Mouse (Mus musculus) layer of hippocampus, adult 9-11 months (tissue): Measurements from ENCODE around the gene S1pr2.
A peak's percentile ranks its signal among the peaks of the same experiment; 100 is the strongest.
"Not testable (repeated sequence)": the region's sequence is repeated elsewhere in the genome, so short reads cannot be mapped to it uniquely, and the experiment has no call there.

Source experiments
- DNase-seq: peaks from one replicate; pipeline ENCODE4 v3.0.0; 2022

The S1pr2 gene

DNA sequence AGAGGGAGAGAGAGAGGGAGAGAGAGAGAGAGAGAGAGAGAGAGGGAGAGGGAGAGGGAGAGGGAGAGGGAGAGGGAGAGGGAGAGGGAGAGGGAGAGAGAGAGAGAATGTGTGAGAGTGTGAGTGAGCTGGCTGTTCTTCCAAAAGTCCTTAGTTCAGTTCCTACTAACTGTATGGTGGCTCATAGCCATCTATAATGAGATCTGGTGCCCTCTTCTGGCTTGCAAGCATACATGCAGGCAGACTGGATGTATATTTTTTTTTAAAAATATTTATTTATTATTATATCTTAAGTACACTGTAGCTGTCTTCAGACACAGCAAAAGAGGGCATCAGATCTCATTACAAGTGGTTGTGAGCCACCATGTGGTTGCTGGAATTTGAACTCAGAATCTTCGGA is 21.8 kb upstream of the S1pr2 start:
- not testable (repeated sequence) for DNase-seq

DNA sequence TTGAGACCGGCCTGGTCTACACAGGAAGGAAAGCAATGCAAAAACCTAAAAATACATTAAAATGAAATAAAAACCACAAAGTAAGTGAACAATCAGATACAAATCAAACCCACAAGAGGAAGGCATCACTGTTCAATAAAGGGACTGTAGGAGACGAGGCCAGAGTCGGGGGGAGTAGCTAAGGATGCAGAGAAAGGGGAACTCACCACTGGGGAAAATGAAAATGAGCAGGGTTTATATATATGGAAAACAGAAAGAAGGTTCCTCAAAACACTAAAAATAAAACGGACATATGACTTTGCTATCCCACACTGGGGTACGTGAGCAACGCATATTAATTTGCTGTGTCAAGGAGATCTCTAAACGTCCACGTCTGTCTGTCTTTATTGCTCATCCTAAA is 20.5 kb upstream of the S1pr2 start:
- no peak for DNase-seq

DNA sequence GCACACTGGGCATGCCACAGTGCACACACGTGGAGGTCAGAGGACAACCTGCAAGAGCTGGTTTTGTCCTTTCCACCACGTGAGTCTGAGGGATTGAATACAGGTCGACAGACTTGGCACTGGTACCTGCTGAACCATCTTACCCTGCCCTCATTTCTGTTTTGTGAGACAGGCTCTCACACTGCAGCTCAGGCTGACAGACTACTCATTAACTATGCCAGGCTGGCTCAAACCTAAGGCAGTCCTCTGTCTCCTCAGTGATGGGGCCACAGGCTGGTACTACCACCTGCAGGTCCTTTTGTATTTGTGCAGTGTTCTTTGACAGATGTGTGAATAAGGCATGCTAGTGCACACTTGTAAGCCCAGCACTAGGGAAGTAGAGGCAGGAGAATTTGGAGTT is 18.5 kb upstream of the S1pr2 start:
- DNase-seq, result no peak

DNA sequence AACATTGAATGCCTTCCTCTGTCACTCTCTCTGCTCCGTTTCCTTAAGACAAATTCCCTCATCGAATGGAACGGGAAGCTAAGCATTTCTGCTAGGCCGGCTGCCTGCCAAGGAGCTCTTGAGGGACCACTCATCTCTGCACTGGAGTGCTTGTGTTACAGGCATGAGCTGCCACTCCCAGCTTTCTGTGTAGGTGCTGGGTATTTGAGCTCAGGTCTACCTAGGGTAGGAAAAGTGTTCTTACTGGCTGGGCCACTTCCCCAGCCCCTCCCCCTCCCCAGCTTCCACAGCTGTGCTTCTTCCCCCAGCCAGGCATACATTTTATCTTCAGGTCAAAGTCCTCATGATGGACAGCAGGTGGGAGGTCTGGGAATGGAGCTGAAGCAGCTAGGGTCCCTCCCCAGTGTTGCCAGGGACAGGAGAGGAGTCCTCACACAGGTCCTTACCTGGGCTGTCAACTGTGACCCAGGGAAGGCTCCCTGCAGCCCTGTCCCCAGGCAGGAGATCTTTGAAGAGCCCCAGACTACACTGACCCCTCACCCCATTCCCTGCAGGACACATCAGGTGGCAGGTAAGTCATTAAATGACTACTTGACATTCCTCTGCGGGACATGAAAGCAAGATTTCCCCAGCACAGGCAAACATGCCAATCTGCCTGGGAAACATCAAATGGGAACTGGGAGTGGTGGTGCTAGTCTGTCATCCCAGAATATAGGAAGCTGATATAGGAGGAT is 16.8 kb upstream of the S1pr2 start:
- no peak for DNase-seq

DNA sequence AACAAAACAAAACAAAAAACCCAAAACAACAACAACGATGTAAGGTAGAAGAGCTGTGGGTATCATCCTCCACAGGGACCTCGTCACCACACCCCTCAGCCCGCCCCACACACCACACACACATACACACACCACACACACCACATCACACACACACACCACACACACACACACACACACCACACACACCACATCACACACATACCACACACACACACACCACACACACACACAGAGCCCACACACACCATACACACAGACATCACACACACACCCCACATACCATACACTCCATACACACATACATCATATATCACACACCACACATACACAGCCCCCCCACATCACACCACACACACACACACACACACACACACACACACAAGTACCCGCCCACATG is 15.0 kb upstream of the S1pr2 start:
- DNase-seq, result no peak

DNA sequence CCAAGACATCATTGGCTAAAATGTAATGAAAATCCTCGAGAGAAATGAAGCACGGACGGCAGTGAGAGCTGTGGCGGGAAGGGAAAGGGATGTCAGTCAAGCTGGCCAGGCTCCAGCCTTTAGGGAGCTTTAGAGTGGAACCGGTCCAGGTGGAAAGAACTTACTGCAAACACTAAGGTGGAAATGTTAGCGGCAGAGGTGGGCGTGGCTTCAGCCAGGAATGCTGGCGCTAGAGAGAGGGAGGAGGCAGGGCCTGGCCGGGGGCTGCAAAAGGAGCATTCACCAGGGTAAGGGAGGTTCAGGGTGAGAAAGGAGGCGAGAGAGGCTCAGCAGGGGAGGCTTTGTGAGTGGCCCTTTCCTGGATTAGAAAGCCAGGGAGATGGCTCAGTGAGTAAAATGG is 14.3 kb upstream of the S1pr2 start:
- DNase-seq, result no peak

DNA sequence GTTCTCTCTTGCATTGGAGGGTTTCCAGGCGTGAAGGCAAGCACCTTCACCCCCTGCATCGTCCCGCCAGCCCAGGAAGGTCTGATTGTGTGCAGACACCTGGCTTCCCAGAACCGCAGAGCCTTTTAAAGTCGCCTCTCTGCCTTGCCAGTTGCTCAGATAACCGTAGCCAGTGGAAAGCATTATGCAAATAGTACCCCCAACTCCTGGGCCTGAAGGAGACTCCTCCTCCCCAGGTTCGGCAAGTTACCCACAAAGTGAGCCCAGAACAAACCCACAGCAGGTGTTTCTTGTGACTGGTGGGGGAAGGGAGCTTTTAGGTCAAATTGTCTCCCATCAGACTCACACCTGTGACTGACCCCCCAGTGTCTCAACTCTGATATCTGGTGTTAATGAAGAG is 11.4 kb upstream of the S1pr2 start:
- no peak for DNase-seq

DNA sequence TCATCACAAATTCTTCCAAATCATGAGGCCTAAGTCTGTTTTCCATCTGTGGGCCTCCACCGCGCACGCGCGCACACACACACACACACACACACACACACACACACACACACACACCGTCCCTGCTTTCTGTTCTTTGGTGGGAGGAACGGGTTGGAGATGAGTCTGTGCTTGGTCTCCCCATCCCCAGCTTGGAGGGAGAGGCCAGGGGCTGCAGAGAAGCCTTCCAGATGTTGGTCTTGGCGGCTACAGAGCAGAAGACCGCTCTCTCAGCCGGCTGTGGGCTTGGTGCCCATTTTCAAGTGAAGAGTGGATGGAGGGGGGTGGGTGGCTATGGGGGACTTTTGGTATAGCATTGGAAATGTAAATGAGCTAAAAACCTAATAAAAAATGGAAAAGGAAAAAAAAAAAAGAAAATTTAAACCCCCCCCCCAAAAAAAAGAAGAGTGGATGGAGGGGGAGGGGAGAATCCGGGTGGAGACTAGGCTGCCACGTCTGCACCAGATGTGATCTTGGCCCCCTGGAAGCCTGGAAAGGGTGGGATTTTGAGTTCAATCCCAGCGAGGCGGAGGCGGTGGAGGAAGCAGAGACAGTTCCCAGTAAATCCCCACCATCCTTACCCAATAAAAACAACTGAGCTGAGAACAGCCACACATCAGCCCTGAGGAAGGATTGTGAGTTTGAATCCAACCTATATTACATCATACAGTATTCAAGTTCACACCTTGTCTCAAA is 10.5 kb upstream of the S1pr2 start:
- no peak for DNase-seq

DNA sequence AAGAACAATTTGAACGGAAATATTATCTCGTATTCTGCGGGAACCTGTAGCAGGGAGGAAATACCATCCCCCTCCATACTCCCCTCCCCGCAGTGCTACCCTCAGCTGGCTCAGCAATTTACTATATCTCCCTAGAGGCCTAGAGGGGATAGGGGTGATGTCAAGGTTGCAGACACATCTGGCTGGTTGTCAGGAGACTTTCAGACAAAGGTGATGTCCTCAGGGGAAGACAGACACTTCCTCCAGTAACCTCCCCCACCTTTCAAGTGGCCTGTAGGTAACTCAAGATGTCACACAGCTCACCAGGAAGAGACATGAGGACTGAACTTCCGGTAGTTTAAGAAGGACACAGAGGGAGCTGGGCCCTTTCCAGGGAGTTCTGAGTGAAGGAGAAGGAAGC is 6.6 kb upstream of the S1pr2 start:
- DNase-seq, result no peak

DNA sequence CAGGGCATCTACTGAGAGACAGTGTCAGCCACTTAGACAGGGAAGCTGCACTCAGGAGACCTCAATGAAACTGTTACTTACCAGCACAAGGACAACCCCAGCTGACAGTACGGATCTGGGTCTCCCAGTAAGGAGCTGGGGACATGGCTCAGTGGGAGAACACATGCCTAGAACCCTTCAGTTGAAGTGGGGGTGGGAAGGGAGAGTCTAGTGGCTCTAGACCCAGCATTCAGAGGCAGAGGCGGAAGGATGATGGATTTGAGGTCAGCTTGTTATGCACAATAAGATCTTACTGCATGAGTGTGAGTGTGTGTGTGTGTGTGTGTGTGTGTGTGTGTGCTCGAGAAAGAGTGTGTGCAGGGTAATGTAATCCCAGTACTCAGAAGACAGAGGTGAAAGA is 5.6 kb upstream of the S1pr2 start:
- DNase-seq, result no peak

DNA sequence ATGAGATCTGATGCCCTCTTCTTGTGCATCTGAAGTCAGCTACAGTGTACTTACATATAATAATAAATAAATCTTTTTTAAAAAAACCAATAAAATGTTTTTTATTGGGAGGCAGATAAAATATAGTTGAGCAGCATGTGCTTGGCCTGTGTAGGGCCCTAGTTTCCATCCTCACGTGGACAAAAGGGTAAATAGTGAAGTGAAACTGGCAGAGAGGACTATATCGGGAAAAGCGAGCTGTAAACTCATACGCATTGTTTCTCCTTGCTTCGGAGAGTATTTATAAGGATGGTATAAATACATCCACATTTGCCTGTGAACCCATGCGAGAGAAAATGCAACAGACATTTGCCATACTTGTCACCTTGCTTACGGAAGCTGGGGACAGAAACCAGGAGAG is 3.2 kb upstream of the S1pr2 start:
- no peak for DNase-seq

DNA sequence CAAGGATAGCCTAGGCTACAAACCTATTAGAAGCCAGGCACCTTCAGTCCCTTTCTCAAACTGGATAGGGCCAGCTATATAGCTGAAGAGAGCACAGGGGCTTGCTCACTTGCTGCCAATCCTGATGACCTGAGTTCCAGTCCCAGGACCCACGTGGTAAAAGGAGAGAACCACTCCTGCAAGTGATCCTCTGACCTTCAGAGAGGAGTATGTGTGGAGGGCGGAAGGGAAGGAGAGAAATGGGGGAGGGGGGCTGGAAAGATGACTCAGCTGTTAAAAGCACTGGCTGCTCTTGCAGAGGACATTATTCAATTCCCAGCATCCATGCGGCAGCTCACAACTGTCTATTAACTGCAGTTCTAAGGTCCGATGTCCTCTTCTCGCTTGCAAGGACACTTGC is 2.6 kb upstream of the S1pr2 start:
- no peak for DNase-seq

DNA sequence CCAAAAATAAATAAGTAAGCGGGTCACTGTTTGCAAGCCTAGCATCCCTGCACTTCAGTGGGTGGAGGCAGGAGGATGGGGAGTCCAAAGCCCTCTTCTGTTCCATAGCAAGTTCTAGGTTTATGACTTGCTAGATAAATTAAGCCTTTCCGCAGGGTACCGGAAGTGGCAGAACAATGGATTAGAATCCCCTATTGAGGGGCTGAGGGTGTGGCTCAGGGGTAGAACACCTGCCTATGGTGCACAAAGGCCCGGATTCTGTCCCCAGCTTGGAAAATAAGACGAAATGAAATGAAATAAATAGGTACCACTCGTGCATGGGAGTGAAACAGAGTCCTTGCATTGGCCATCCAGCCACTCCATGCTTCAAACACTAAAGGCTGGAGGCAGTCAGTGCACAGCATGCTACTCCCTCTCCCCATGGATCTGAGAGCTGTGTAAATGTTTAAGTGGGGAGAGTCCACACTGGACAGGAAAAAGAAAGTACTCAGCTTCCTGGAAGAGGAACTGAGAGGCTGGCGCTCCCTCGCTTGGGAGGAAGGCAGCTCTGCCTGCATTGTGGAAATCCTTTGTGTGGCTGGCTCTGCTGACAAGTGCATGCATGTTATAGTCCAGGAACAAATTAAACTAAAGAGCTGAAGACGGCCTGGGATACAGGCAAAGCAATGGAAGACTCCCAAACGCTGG is 2.0 kb upstream of the S1pr2 start:
- DNase-seq, result no peak

DNA sequence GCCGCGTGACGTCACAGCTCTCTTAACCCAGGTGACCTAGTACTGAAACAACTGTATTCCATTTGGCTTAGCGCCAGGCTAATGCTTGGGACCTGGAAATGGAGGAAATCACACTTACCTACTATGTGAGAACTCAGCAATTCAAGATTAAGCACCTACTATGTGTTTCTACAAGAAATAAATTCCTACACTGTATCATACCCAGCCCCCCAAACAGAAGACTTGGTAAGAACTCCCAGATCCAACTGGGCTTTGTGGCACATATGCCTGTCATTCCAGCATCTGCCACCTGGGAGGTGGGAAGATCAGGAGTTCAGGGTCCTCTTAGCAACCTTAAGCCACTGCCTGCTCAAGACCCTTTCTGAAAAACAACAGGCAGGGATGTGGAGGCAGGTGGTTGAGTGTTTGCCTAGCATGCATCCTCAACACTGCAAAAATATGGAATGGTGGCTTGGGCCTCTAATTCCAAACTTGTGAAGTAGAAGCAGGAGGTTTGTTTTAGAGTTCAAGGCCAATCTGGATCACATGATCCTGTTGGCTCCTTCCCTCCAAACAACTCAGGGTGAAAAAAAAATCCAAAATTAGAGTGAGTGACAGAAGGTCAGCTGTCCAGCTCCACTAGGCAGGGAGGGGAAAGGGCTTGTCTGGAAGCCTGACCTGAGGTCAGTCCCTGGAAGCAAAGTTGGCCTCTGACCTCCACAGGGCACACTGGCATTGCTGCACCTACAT is 544 bp upstream of the S1pr2 start:
- no peak for DNase-seq

DNA sequence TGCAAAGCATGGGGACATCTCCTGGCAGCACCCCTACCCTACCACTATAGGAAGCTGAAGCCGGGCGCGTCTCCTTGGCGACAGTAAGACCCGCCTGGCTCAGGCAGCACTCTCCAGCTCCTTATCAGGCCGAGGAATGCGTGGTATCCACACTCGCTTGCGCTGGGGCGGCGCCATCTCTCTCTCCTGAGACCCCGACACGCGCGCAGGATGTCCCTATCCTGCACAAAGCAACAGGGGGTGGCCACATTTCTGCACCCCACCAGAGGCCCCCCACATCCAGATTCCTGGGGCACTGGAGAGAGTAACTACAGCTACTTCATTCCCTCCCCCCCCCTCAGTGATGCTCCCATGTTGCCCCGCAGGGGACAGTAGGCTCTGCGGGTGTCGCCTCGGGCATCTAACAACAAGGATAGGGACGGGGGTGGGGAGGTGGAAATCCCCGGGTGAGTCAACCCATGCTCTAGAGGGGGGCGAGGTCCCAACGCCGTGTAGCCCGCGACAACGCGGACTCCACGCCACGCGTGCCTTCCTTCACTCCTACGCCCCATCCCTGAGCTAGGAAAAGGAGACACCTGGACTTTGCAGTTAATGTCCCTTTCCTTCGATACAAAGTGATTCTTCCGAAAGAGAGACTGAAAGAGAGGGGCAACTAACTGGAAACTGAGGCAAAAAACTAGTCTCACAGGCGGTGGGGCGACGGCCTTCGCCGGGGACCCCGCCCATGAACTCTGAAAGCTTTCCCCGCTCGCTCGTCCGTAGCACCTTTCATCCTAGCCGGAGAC is 958 bp downstream of the S1pr2 start:
- peak; percentile 13 for DNase-seq

DNA sequence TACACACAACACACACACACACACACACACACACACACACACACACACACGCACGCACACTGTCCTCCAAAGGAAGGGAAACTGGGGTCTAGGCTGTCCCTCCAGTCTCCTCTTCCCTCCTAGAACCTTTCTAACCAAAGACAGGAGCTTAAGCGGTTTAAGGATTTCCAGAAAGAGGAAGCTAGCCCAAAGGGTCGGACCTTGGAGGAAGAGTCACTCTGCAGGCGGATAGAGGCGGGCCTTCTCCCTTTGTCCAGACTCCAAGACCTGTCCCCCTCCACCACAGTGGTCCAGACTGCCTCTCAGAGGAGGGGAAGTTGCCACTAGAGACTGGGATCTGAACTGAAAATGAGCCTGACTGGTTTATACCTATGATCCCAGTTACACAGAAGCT is 2.9 kb downstream of the S1pr2 start:
- no peak for DNase-seq

DNA sequence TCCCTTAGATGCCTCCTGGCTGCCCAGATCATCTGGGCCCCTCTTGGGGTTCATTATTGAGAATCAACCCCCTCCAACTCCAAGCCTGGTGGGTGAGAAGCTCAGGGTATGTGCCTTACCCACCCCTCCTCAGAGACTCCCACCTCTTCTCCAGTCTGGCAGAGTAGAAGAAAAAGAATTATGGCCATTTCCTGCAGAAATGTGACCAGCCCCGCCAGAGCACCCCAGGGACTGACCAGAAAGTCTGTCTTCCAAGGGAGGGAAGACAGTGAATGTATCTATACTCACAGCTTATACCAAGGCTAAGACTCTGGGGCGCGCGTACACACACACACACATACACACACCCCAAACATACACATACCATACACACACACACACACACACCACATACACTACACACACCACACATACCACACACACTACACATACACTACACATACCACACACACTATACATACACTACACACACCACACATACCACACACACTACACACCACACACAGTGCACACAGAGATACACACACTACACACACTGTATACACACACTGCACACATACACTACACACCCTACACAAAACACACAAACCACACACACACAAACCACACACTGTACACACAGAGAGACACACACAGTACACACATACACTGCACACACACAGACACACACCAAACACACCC is 3.4 kb downstream of the S1pr2 start:
- no peak for DNase-seq

DNA sequence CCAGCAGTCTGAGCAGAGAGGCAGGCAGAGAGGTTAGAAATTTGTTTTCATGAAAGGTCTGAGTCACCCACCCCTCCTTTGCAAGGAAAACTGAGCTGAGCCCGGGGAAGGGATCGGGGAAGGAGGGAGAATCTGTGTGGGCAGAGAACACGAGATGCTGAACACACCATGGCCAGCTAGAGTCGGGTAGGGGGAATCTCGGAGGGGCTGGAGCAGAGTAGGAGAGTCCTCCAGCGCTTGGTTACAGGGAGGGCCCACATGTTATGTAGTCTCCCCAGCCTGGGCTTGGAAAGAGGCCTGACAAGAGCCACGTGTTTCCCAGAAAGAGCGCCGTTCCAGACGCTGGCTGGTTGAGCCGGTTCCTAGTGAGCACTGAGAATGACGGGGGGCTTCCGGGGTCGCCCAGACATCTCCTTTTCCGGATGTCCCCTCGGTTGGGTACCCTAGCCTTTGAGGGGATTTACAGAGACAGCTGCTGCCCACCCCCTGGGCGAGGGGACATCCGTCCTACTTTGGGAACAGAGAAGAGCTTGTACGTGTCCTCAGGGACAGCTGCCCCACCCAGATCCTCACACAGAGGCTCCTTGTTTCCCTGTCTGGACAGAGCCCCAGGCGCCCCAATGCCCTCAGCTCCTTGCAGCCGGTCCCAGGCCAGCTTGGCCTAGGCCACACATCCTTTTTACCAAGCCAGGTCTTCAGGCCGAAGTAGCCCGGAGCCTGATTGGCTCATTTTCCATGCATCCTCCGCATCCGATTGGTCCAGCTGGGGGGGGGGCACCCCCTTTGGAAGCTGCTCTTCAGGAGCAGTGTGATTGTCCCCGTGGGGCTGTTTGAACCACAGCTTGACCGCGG is 4.2 kb downstream of the S1pr2 start:
- peak; percentile 76 for DNase-seq

DNA sequence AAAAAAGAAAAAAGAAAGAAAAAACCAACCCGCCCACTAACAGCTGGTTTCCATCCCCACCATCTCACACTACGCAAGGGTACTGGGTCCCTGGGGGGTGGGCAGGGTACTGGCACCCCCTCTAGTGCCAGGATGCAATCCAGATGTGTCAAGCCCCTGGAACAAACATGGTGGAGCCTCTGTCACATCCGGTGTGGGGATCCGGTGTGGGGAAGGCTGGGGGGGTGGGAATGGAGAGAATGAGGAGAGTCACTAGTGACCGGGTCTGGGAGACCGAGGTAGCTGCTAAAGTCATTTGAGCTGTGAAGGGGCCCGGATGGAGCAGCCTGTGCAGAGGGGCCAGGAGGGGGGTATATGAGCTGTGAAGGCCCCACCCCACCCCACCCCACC is 4.8 kb downstream of the S1pr2 start:
- no peak for DNase-seq

DNA sequence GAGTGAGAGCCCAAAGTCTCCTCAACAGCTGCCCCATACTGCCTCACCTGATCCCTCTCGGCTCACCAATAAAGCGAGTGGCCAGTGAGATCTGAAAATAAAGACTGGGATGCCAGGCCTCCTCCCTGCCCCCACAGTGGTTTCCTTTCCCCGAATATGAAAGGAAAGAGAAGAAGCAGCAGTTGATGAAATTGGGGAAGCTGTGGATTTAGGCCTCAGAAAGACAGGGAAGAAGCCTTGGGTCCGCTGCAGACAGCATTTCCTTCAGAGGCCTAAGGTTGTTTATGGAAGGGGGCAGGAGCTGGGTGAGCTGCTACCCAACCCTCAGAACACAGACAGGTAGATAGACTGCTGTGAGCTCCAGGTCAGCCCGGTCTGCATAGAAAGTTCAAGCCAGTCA is 9.8 kb downstream of the S1pr2 start:
- DNase-seq, result no peak

DNA sequence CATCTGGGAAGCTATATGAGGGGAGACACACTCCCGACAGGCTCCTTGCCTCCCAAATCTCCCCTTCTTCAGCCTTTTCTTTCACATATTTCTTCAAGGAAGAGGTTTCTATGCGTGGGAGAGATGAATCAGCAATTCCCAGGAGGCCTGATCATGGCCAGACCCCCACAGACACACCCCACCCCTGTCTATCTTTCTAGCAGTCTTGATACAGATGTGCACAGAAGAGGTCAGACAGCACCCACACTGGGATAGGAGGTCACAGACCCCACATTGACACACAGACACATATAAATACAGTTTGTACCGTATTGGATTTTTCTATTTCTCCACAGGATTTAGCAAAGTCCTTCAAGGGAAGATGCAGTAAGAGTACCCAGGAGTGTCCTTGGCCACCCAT is 10.6 kb downstream of the S1pr2 start:
- DNase-seq, result no peak
